Mouse (Mus musculus) heart, embryonic 11.5 days (tissue): Measurements from ENCODE around the gene Cchcr1. TPM values are rescaled to one million over a fixed set of nuclear protein-coding genes. Genes with fewer than 3 reads are reported as not detected.

Experiments used
- ATAC-seq: fragments of 200-750 bp; cut with Nextera tagmentation; replicated peaks from 2 replicates; pipeline ENCODE4 v1.8.0; 2017; ENCODE audit warnings: moderate library complexity; ENCODE audit not compliant: insufficient number of reproducible peaks, low FRiP score, low TSS enrichment
- H3K27ac ChIP-seq: fragments of 300-500 bp; sonication (generic); 2 replicates; pipeline ENCODE4 v1.5.1; 2014; ENCODE audit warnings: mild to moderate bottlenecking, low read depth, low read length
- H3K27me3 ChIP-seq: fragments of 300-500 bp; sonication (generic); 2 replicates; pipeline ENCODE4 v1.6.1; 2014; ENCODE audit warnings: mild to moderate bottlenecking, low read length, mixed read lengths; ENCODE audit not compliant: control insufficient read depth, insufficient read depth
- H3K36me3 ChIP-seq: fragments of 300-500 bp; sonication (generic); 2 replicates; pipeline ENCODE4 v1.6.1; 2014; ENCODE audit warnings: mild to moderate bottlenecking, low read length, moderate library complexity, mixed read lengths; ENCODE audit not compliant: control insufficient read depth, insufficient read depth
- H3K4me1 ChIP-seq: fragments of 300-500 bp; sonication (generic); 2 replicates; pipeline ENCODE4 v1.6.1; 2014; ENCODE audit warnings: low read length; ENCODE audit not compliant: control insufficient read depth, insufficient read depth
- H3K4me2 ChIP-seq: fragments of 300-500 bp; sonication (generic); 2 replicates; pipeline ENCODE4 v1.6.1; 2014; ENCODE audit warnings: mild to moderate bottlenecking, moderate library complexity
- H3K4me3 ChIP-seq: fragments of 300-500 bp; sonication (generic); 2 replicates; pipeline ENCODE4 v1.5.1; 2014; ENCODE audit warnings: low read depth, low read length
- H3K9ac ChIP-seq: fragments of 300-500 bp; sonication (generic); 2 replicates; pipeline ENCODE4 v1.6.1; 2014; ENCODE audit warnings: mild to moderate bottlenecking, low read depth, low read length, moderate library complexity
- H3K9me3 ChIP-seq: fragments of 300-500 bp; sonication (generic); replicated peaks from 2 replicates; pipeline ENCODE4 v1.6.1; 2016; ENCODE audit warnings: low read length; ENCODE audit not compliant: control insufficient read depth
- WGBS: fragments of 180-500 bp; shearing (Covaris S2); extraction: QIAGEN DNeasy Blood & Tissue Kit; methylation state at CpG from one replicate; pipeline ENCODE4 v1.1.7; 2014; ENCODE audit not compliant: insufficient replicate concordance; 5-methylcytosine and 5-hydroxymethylcytosine counted together
- polyA plus RNA-seq: library from polyadenylated mRNA; unstranded; fragments of >200 nt; fragmentation: Nextera tagmentation; extraction: Ambion mirVana; gene quantifications from 2 replicates; pipeline ENCODE4 v1.2.1, GENCODE M21; 2014

Cchcr1 gene
- polyA plus RNA-seq, 1 experiment from 2014 or later: 12.8 TPM

DNA sequence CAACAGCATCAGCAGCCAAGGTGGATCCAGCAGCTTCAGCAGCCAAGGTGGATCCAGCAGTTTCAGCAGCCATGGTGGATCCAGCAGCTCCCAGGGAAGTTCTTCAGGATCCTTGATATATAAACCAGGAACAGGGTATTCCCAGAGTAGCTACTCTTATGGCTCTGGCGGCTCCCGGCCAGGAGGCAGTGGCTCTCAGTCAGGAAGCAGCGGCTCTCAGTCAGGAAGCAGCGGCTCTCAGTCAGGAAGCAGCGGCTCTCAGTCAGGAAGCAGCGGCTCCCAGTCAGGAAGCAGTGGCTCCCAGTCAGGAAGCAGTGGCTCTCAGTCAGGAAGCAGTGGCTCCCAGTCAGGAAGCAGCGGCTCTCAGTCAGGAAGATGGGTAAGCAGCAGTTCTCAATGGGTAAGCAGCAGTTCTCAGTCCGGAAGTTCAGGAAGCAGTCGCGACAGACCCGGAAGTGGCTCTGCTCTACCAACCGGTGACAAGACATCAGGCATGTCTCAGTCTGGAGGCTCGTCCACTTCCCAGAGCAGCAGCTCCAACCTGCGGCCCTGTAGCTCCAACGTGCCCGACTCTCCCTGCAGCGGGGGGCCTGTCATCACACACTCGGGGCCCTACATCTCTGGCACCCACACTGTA is 38.0 kb downstream of the Cchcr1 start:
- no peak overlapping the region for H3K4me2 ChIP-seq
- no peak overlapping the region for H3K4me3 ChIP-seq
- ATAC-seq: no peak
- H3K9me3 ChIP-seq: no peaks in the 10 kb centered on the region
- WGBS: 85% methylated on average over 18 of the region's 18 CpGs
- no peaks in the 10 kb centered on the region for H3K27me3 ChIP-seq
- H3K9ac ChIP-seq: no peak overlapping the region
- H3K27ac ChIP-seq: no peak overlapping the region
- no peaks in the 10 kb centered on the region for H3K36me3 ChIP-seq
- peaks cover 5% of the 10 kb centered on the region for H3K4me1 ChIP-seq

- Histone ChIP-seq H3K4me3 (no peak overlapping the region), H3K27me3 (no peaks in the 10 kb centered on the region), H3K27ac (no peak overlapping the region), H3K9ac (no peak overlapping the region), H3K9me3 (no peaks in the 10 kb centered on the region), H3K36me3 (no peaks in the 10 kb centered on the region), H3K4me2 (no peak overlapping the region), H3K4me1 (no peaks in the 10 kb centered on the region; the same call in 1 of the 2 replicates)
- no peak for ATAC-seq
- WGBS: 84% methylated on average over 12 of the region's 13 CpGs
These were observed 39.4 kb downstream of the Cchcr1 start for GRCm38 (mm10) chr17:35556186-35556765.

GRCm38 (mm10) chr17:35556812-35557211 is 39.9 kb downstream of the Cchcr1 start:
- H3K9me3 ChIP-seq: no peaks in the 10 kb centered on the region
- ATAC-seq: no peak
- no peak overlapping the region for H3K9ac ChIP-seq
- no peak overlapping the region for H3K4me2 ChIP-seq
- 34% methylated on average over 5 of the region's 5 CpGs for WGBS
- no peak overlapping the region for H3K4me3 ChIP-seq
- H3K27me3 ChIP-seq: no peaks in the 10 kb centered on the region
- H3K36me3 ChIP-seq: no peaks in the 10 kb centered on the region
- no peak overlapping the region for H3K27ac ChIP-seq
- H3K4me1 ChIP-seq: no peaks in the 10 kb centered on the region

DNA sequence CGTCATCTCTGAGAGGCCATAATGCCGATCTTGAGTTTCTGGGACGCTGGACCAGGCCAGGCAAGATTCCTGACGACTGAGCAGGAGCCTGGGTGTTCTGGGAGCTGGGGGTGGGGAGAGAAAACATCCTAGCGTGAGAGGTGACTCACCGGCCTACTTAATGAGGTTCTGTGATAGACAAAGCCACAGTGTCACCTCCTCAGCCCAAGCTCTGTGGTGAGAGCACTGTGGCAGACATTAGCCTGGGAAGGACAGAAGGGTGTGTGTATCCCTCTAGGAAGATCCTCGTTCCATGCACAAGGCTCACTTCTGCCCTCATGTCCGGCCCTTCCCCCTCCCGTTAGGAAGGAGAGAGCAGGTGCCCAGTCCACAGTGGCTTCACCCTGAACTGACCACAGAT is 40.5 kb downstream of the Cchcr1 start:
- no peak for ATAC-seq
- WGBS: 64% methylated on average over 9 of the region's 9 CpGs
- Histone ChIP-seq H3K36me3 (no peaks in the 10 kb centered on the region), H3K27ac (no peak overlapping the region), H3K27me3 (no peaks in the 10 kb centered on the region), H3K4me3 (no peak overlapping the region), H3K9ac (no peak overlapping the region), H3K9me3 (no peaks in the 10 kb centered on the region), H3K4me1 (no peaks in the 10 kb centered on the region), H3K4me2 (no peak overlapping the region)

GRCm38 (mm10) chr17:35558216-35558615 is 41.3 kb downstream of the Cchcr1 start:
- H3K4me1 ChIP-seq: no peaks in the 10 kb centered on the region
- no peak for ATAC-seq
- WGBS: 42% methylated on average over 8 of the region's 8 CpGs
- H3K9ac ChIP-seq: no peak overlapping the region
- no peaks in the 10 kb centered on the region for H3K36me3 ChIP-seq
- no peak overlapping the region for H3K4me2 ChIP-seq
- no peaks in the 10 kb centered on the region for H3K9me3 ChIP-seq
- H3K27me3 ChIP-seq: no peaks in the 10 kb centered on the region
- no peak overlapping the region for H3K4me3 ChIP-seq
- H3K27ac ChIP-seq: no peak overlapping the region

DNA sequence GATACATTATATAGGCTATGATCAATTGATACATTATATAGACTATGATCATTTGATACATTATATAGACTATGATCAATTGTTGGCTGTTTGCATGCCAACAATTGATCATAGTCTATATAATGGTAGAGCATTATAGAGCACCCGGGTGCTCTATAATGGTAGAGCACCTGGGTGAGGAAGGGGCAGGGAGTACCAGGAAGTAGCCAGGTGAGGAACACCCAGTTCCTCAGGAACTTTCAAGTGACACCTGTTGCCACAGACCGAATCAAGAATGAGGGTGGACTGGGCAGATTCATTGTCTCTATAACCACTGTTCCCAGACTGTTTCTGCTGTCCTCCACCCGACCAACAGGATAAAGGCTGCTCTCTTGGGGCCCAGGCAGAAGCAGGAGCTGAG is 50.2 kb downstream of the Cchcr1 start, which contains the start of gene 2300002M23Rik:
2300002M23Rik (plus strand) TSS at position 301 of the 400 bp plus-strand sequence.
- no peaks in the 10 kb centered on the region for H3K36me3 ChIP-seq
- no peaks in the 10 kb centered on the region for H3K9me3 ChIP-seq
- WGBS: 53% methylated on average over 3 of the region's 3 CpGs
- ATAC-seq: no peak
- no peak within 1 kb of the TSS for H3K4me3 ChIP-seq
- no peak within 1 kb of the TSS for H3K4me2 ChIP-seq
- 0 out of 2 replicates have a peak, but pooled peaks cover 2% of the 10 kb centered on the region for H3K4me1 ChIP-seq
- H3K27ac ChIP-seq: no peak within 1 kb of the TSS
- H3K27me3 ChIP-seq: peaks cover 24% of the 10 kb centered on the region
- H3K9ac ChIP-seq: no peak within 1 kb of the TSS

DNA sequence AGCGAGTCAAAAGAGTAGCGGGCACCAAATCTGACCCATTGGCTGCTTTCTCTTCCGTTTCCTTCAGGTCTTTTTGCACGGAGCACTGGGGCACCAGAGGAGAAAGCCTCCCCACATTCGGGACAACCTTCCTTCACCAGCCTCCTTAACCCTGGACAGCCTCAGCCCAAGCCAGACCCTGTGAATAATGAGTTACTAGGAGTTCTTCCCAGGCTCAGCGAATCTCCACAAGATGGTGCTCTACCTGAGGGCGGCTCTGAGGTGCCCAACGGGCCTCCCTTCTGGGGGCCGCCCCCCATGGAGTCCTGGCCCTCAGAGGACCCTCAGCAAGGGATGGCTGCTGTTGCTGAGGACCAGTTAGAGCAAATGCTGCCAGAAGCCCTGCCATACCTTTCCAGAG is 50.9 kb downstream of the Cchcr1 start:
- H3K27ac ChIP-seq: no peak overlapping the region
- H3K9me3 ChIP-seq: no peaks in the 10 kb centered on the region
- no peaks in the 10 kb centered on the region for H3K36me3 ChIP-seq
- 0 out of 2 replicates have a peak, but pooled peaks cover 2% of the 10 kb centered on the region for H3K4me1 ChIP-seq
- no peak overlapping the region for H3K4me2 ChIP-seq
- no peak overlapping the region for H3K4me3 ChIP-seq
- H3K9ac ChIP-seq: no peak overlapping the region
- WGBS: 14% methylated on average over 9 of the region's 9 CpGs
- H3K27me3 ChIP-seq: peaks cover 24% of the 10 kb centered on the region
- ATAC-seq: no peak

DNA sequence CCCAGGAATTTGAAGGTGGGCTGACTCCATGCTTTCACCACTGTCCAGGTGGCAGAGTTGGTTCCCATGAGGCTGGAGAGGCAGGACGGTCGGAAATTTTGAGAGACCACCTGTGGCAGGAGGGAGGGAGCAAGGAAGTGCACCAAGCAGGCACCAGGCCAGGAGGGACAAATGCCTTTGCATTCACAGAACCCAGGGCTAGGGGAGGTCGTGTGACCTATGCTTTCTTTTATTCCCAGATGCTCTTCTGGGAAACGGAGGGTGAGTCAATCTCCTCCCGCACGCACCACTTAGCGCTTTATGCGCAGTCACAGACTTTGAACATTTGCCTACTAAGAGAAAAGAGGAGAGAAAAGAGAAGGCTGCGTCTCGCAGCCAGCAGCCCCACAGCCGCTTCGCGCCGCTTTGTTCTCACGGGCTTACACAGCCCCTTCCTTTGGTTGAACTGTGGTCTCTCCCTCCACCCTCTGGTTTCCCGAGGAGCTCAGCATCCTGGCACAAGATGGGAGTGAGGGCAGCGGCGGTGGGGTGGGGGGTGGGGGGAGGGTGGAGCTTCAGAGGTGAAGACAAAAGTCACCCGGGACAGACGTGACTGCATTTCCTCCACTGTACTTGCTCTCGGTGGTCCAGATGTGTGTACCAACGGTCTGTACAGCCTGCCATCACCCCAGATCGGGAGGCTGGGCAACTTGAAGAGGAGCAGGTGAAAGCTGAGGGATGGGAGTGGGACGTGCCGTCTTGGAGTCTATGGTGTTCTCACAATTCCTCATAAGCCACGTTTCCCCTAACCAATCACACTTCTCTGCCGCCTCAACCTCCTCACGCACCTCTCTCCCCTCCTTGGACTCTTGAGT is 52.4 kb downstream of the Cchcr1 start:
- peak overlapping the region; percentile 54 for H3K9ac ChIP-seq
- 0 out of 2 replicates have a peak, but pooled peaks have one; percentile 26 for ATAC-seq
- H3K36me3 ChIP-seq: no peaks in the 10 kb centered on the region
- H3K27me3 ChIP-seq: peaks cover 26% of the 10 kb centered on the region
- WGBS: 3% methylated on average over 28 of the region's 28 CpGs
- H3K4me2 ChIP-seq: peak overlapping the region; percentile 63
- H3K4me1 ChIP-seq: 0 out of 2 replicates have a peak, but pooled peaks cover 2% of the 10 kb centered on the region
- peak overlapping the region; percentile 30 for H3K4me3 ChIP-seq
- H3K27ac ChIP-seq: no peak overlapping the region
- no peaks in the 10 kb centered on the region for H3K9me3 ChIP-seq
